In genomic region chr14:47187666-47188360, GRCm38 (mm10) we compare ENCODE assay signal across 8 mouse cellular contexts. TPM values are rescaled to one million over a fixed set of nuclear protein-coding genes. Genes with fewer than 3 reads are reported as not detected.
DNase-seq lines count a peak whose midpoint lies in the region; ATAC-seq lines count a peak whose summit lies in the region.

No protein-coding gene starts in this region.

- 32% methylated on average over 12 of the region's 12 CpGs for WGBS in lung, embryonic 16.5 days

- H3K9me3 ChIP-seq in lung, embryonic 16.5 days (ENCODE audit: control insufficient read depth, low read length): no peaks in the 10 kb centered on the region

- ATAC-seq in erythroblast, adult 5-6 weeks (replicated peaks; ENCODE audit: low FRiP score, poor library complexity, severe bottlenecking): peak; percentile 55
- peak; percentile 66 for ATAC-seq in inflammation-experienced regulatory T-cells, adult 6 months
- no peak for ATAC-seq in lung, embryonic 16.5 days (ENCODE audit: low read depth)

- peak overlapping the region; percentile 32; the same call in 1 of the 2 replicates for H3K9ac ChIP-seq in lung, embryonic 16.5 days (ENCODE audit: low read length)

- H3K27ac ChIP-seq in lung, embryonic 16.5 days (ENCODE audit: low read length): no peak overlapping the region

- no peaks in the 10 kb centered on the region for H3K36me3 ChIP-seq in lung, embryonic 16.5 days (ENCODE audit: control insufficient read depth, insufficient read depth, low read length)

- intact Hi-C loops in heart, postnatal 25 days (cut with DNase I): loop anchor here (5.0 kb wide), 3 partner anchors 101 to 306 kb away; partner anchors contain the start of gene Samd4

- peak; percentile 95 for DNase-seq in heart, adult 11 months
- DNase-seq in heart, postnatal 25 days (ENCODE audit: low spot score): no peak
- DNase-seq in spleen, postnatal 36 days (ENCODE audit: low spot score in 2 of 2): peak; percentile 71
- DNase-seq in gastrocnemius, postnatal 10 days: no peak
- no peak for DNase-seq in adipocyte (ENCODE audit: low spot score)

- H3K27me3 ChIP-seq in lung, embryonic 16.5 days (ENCODE audit: control insufficient read depth, insufficient read depth, low read depth, low read length): peaks cover 11% of the 10 kb centered on the region

- H3K4me3 ChIP-seq in lung, embryonic 16.5 days (ENCODE audit: low read length): peak overlapping the region; percentile 70

- peaks cover 9% of the 10 kb centered on the region; the same call in 1 of the 2 replicates for H3K4me1 ChIP-seq in lung, embryonic 16.5 days (replicated peaks; ENCODE audit: control insufficient read depth, insufficient read depth, low read length)

- peak overlapping the region; percentile 85 for H3K4me2 ChIP-seq in lung, embryonic 16.5 days (ENCODE audit: low read depth, low read length)

RNA-seq across cellular contexts. Expression of gene Gch1, which starts 1.4 kb away (rescaled TPM):
- total RNA-seq in heart, postnatal 25 days (2021): 1 to 10 TPM; 6.8 to 7.3 TPM
- 131 and 161 TPM in 2 replicates for total RNA-seq in erythroblast, adult 5-6 weeks (2015; ENCODE audit: low replicate concordance)
- 125 and 166 TPM in 2 replicates for total RNA-seq in erythroblast, adult 5-6 weeks (2017; ENCODE audit: low replicate concordance)
- 1 to 10 TPM; 2.3 to 4.1 (median 3.8) TPM for polyA plus RNA-seq in inflammation-experienced regulatory T-cells, adult 6 months (2017; shearing (Covaris generic))
- 4.6 and 5.6 TPM in 2 replicates for polyA plus RNA-seq in lung, embryonic 16.5 days (2015; fragmentation: Nextera tagmentation; extraction: Ambion mirVana)
- 1 to 10 TPM; 1.6 to 1.9 TPM for total RNA-seq in gastrocnemius, postnatal 10 days (2021)

Comparison
In these comparisons a context has a peak if more than half of its experiments do, and no peak if none do; other contexts are left out.
1. DNase-seq: peak in heart, adult 11 months (single experiment) and spleen, postnatal 36 days (2 of 2); none in heart, postnatal 25 days (single experiment), gastrocnemius, postnatal 10 days (single experiment) and adipocyte (single experiment).
2. RNA of gene Gch1, which starts 1.4 kb away (total RNA-seq): 125 to 166 TPM in erythroblast, adult 5-6 weeks; 6.8 to 7.3 TPM in heart, postnatal 25 days and 1.6 to 1.9 TPM in gastrocnemius, postnatal 10 days; every median in the first group is over 10 times any median in the second.